Mouse (Mus musculus) neural tube, embryonic 12.5 days (tissue): ENCODE measurements at regions not wholly inside any gene's neighbourhood (a gene's known extent, or its start where the extent isn't known, plus 50 kb on each side); places are given as distances from the start of the nearest gene placed in this dataset.

Experiments used
- ATAC-seq: fragments of 200-750 bp; cut with Nextera tagmentation; 2 replicates; pipeline ENCODE4 v1.8.0; 2017; ENCODE audit warnings: low read depth, mild to moderate bottlenecking, moderate TSS enrichment, moderate library complexity; ENCODE audit not compliant: low FRiP score
- H3K27ac ChIP-seq: fragments of 300-500 bp; sonication (generic); 2 replicates; pipeline ENCODE4 v1.5.1; 2016
- H3K27me3 ChIP-seq: fragments of 300-500 bp; sonication (generic); replicated peaks from 2 replicates; pipeline ENCODE4 v1.6.1; 2016; ENCODE audit warnings: mild to moderate bottlenecking
- H3K36me3 ChIP-seq: fragments of 300-500 bp; sonication (generic); 2 replicates; pipeline ENCODE4 v1.6.1; 2016; ENCODE audit warnings: mild to moderate bottlenecking
- H3K4me1 ChIP-seq: fragments of 300-500 bp; sonication (generic); 2 replicates; pipeline ENCODE4 v1.6.1; 2016
- H3K4me2 ChIP-seq: fragments of 300-500 bp; sonication (generic); replicated peaks from 2 replicates; pipeline ENCODE4 v1.6.1; 2016; ENCODE audit warnings: mild to moderate bottlenecking
- H3K4me3 ChIP-seq: fragments of 300-500 bp; sonication (generic); 2 replicates; pipeline ENCODE4 v1.5.1; 2016
- H3K9ac ChIP-seq: fragments of 300-500 bp; sonication (generic); 2 replicates; pipeline ENCODE4 v1.6.1; 2016; ENCODE audit warnings: mild to moderate bottlenecking
- H3K9me3 ChIP-seq: fragments of 300-500 bp; sonication (generic); 2 replicates; pipeline ENCODE4 v1.6.1; 2016; ENCODE audit warnings: mild to moderate bottlenecking
- WGBS: fragments of 180-500 bp; shearing (Covaris S2); methylation state at CpG from one replicate; pipeline ENCODE4 v1.1.7; 2016; 5-methylcytosine and 5-hydroxymethylcytosine counted together

DNA sequence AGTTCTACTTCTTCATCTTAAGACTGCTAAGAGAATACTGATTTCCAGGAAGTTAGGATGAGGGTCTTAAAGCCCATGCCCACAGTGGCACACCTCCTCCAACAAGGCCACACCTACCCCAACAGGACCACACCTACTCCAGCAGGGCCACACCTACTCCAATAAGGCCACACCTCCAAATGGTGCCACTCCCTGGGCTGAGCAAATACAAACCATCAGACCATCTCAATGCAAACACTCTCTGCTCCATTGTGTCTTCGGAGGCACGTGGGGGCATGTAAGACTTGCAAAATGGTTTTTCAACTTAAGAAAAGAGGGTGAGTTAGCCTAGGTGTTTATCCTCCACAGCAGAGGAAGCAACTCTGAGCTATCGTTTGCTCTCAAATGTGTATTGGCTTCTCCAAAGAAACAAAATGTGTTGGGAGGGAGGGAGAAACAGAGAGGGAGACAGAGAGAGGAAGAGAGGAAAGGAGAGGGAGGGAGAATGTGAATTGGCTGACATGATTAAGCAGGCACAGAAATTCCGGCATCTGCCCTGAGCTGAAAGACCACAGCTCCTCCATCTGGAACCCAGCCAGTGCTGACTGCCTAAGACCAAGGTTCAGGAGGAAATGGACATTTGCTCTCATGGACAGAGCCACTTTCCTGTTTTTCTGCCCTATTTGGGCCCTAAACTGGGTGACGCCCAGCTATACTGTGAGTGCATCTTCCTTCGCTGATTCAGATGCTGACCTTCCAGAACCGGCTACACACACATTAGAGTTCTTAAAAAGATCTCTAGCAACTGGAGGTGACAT lies 356.2 kb downstream of the Ice1 start:
- WGBS, result 79% methylated on average over 7 of the region's 7 CpGs
- no peak overlapping the region for H3K9ac ChIP-seq
- H3K4me1 ChIP-seq, result peaks cover 14% of the 10 kb centered on the region; the same call in 1 of the 2 replicates
- ATAC-seq, result no peak
- H3K4me2 ChIP-seq, result no peak overlapping the region
- H3K27me3 ChIP-seq, result no peaks in the 10 kb centered on the region
- no peaks in the 10 kb centered on the region for H3K9me3 ChIP-seq
- H3K27ac ChIP-seq, result no peak overlapping the region
- H3K4me3 ChIP-seq, result no peak overlapping the region
- no peaks in the 10 kb centered on the region for H3K36me3 ChIP-seq

GRCm38 (mm10) chr13:70282731-70283130 lies 354.7 kb downstream of the Ice1 start:
- Histone ChIP-seq H3K27me3 (no peaks in the 10 kb centered on the region), H3K4me2 (no peak overlapping the region), H3K27ac (no peak overlapping the region), H3K4me1 (peaks cover 14% of the 10 kb centered on the region; the same call in 1 of the 2 replicates), H3K4me3 (no peak overlapping the region), H3K9ac (no peak overlapping the region), H3K9me3 (no peaks in the 10 kb centered on the region), H3K36me3 (no peaks in the 10 kb centered on the region)
- WGBS, result 9% methylated on average over 4 of the region's 4 CpGs
- ATAC-seq, result peak; percentile 30; the same call in 1 of the 2 replicates

DNA sequence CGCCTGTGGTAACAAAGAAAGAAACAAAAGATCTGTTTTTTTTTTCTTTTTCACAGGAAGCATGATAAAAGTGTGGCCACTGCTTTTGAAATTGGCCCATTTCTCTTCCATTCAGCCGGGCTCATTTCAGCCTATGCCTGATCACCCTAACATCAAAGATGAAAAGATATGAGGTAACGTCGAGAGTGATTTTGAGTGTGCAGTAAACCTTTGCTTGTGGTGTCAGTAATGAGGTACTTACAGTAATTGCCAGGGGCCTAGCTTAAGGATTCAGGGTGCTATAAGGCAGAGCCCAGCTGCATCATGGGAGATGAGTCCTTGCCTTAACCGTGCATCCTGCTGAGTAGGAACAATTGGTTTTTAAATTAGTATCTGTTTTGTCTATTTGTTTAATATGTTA lies 354.2 kb downstream of the Ice1 start:
- peak; percentile 63 for ATAC-seq
- H3K27me3 ChIP-seq, result no peaks in the 10 kb centered on the region
- no peaks in the 10 kb centered on the region for H3K9me3 ChIP-seq
- H3K4me3 ChIP-seq, result no peak overlapping the region
- H3K4me2 ChIP-seq, result no peak overlapping the region
- 6% methylated on average over 5 of the region's 5 CpGs for WGBS
- H3K36me3 ChIP-seq, result no peaks in the 10 kb centered on the region
- H3K4me1 ChIP-seq, result peaks cover 14% of the 10 kb centered on the region; the same call in 1 of the 2 replicates
- no peak overlapping the region for H3K27ac ChIP-seq
- no peak overlapping the region for H3K9ac ChIP-seq

- Histone ChIP-seq H3K9me3 (peaks cover under 1% of the 10 kb centered on the region; the same call in 1 of the 2 replicates), H3K4me2 (no peak overlapping the region), H3K36me3 (no peaks in the 10 kb centered on the region), H3K9ac (no peak overlapping the region), H3K27ac (no peak overlapping the region), H3K4me3 (no peak overlapping the region), H3K4me1 (no peaks in the 10 kb centered on the region), H3K27me3 (no peaks in the 10 kb centered on the region)
- 86% methylated on average over 3 of the region's 3 CpGs for WGBS
- ATAC-seq, result no peak
Measured at GRCm38 (mm10) chr13:70292713-70293112, 344.7 kb downstream of the Ice1 start.

GRCm38 (mm10) chr13:70303953-70304525 lies 333.4 kb downstream of the Ice1 start:
- H3K4me3 ChIP-seq, result no peak overlapping the region
- ATAC-seq, result peak; percentile 68; the same call in 1 of the 2 replicates
- no peaks in the 10 kb centered on the region for H3K36me3 ChIP-seq
- no peaks in the 10 kb centered on the region for H3K9me3 ChIP-seq
- H3K9ac ChIP-seq, result no peak overlapping the region
- WGBS, result 45% methylated on average over 5 of the region's 5 CpGs
- H3K27ac ChIP-seq, result no peak overlapping the region
- H3K4me1 ChIP-seq, result peaks cover 5% of the 10 kb centered on the region; the same call in 1 of the 2 replicates
- no peaks in the 10 kb centered on the region for H3K27me3 ChIP-seq
- no peak overlapping the region for H3K4me2 ChIP-seq

GRCm38 (mm10) chr13:70310516-70310915 lies 326.9 kb downstream of the Ice1 start:
- no peak overlapping the region for H3K27ac ChIP-seq
- ATAC-seq, result peak; percentile 45
- 11% methylated on average over 2 of the region's 2 CpGs for WGBS

DNA sequence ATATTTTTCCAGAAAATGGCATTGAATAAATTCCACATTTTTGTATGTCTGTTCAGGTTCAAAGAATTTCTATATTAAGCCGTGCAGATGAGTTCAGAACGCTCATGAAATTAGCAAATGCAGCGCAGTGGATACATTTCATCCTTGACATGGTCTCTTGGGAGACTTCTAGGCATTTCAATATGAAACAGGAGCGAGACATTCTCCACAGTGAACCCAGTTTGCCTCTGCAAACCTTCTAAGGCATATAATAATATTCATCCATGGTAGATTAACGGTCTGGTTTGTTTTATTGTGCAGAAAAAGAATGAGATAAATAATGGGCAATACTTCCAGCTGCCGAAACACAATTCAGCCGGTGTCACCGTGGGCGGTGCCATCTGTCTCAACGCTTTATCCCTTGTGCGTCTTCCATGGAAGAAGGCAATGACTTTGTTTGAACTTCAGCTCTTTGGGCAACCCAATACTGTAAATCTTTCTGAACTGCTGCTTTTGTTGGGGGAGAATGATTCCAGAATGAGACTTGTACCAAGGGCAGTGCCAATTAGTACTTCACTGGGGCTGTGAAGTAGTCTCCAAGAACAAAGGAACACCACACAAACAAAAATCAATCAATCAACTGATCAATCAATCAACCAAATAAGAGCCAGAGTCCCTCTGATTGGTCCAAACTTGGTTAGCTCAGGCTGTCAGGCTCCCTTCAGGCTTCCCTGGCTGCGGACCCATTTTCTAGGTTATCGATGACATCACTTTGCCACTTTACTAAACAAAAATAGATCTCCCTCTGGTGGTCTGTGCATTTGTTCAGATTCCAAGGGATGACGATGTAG lies 326.0 kb downstream of the Ice1 start:
- no peak overlapping the region for H3K4me3 ChIP-seq
- peaks cover 16% of the 10 kb centered on the region for H3K4me1 ChIP-seq
- WGBS, result 24% methylated on average over 14 of the region's 14 CpGs
- H3K9ac ChIP-seq, result no peak overlapping the region
- H3K27me3 ChIP-seq, result no peaks in the 10 kb centered on the region
- H3K27ac ChIP-seq, result peak overlapping the region; percentile 43; the same call in 1 of the 2 replicates
- no peaks in the 10 kb centered on the region for H3K9me3 ChIP-seq
- H3K36me3 ChIP-seq, result no peaks in the 10 kb centered on the region
- H3K4me2 ChIP-seq, result peak overlapping the region; percentile 12; the same call in 1 of the 2 replicates
- peak; percentile 82 for ATAC-seq

More at GRCm38 (mm10) chr13:70310516-70310915, 326.9 kb downstream of the Ice1 start:
- no peak overlapping the region for H3K4me2 ChIP-seq
- H3K4me3 ChIP-seq, result no peak overlapping the region
- no peak overlapping the region for H3K9ac ChIP-seq
- no peaks in the 10 kb centered on the region for H3K27me3 ChIP-seq
- no peaks in the 10 kb centered on the region for H3K9me3 ChIP-seq
- H3K36me3 ChIP-seq, result no peaks in the 10 kb centered on the region
- peaks cover 16% of the 10 kb centered on the region for H3K4me1 ChIP-seq

GRCm38 (mm10) chr13:70313205-70313604 lies 324.2 kb downstream of the Ice1 start:
- H3K27ac ChIP-seq, result no peak overlapping the region
- no peak overlapping the region for H3K4me3 ChIP-seq
- no peak for ATAC-seq
- H3K4me1 ChIP-seq, result peaks cover 16% of the 10 kb centered on the region
- no peaks in the 10 kb centered on the region for H3K36me3 ChIP-seq
- 61% methylated on average over 2 of the region's 2 CpGs for WGBS
- H3K27me3 ChIP-seq, result no peaks in the 10 kb centered on the region
- no peak overlapping the region for H3K9ac ChIP-seq
- H3K4me2 ChIP-seq, result no peak overlapping the region
- no peaks in the 10 kb centered on the region for H3K9me3 ChIP-seq

DNA sequence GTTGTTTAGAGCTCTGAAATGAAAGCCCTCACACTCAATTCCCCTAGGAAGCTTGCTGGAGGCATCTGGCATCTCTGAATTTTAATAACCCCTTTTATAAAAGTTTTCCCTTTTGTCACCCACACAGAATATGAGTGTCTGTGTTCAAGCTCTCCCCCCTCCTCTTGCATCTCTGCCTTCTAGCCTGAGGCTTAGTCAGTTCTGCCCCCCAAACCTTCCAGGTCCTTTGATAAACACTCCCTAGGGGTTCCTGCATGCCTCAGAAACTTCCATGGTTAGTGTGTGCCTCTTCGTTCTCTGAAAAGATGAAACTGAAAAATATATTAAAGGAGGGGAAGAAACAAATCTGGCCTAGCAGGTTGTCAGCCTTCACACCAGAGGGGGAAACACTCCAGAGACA lies 313.9 kb downstream of the Ice1 start:
- Histone ChIP-seq H3K9me3 (no peaks in the 10 kb centered on the region), H3K9ac (no peak overlapping the region), H3K36me3 (no peaks in the 10 kb centered on the region), H3K27ac (no peak overlapping the region), H3K27me3 (no peaks in the 10 kb centered on the region), H3K4me1 (no peaks in the 10 kb centered on the region), H3K4me2 (no peak overlapping the region), H3K4me3 (no peak overlapping the region)
- ATAC-seq, result no peak
- 79% methylated on average over 1 of the region's 1 CpGs for WGBS

DNA sequence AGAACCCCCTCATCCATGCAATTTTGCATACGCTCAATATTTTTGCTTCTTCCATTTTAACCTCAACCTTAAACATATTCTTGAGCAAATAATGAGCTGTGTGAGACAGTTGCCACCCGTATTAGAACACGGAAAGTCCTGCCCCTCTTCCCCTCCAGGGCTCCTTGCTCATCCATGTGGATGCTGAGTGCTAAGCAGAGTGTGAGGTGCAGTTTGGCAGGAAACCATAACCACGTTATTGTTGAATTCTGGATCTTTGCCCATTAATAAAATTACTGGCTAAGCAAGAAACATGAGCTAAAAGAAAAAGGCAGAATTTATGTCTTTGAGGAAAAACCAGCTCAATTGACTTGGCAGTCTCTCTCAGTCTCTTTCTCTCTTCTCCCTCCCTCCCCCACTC lies 301.4 kb downstream of the Ice1 start:
- H3K9me3 ChIP-seq, result no peaks in the 10 kb centered on the region
- H3K4me3 ChIP-seq, result no peak overlapping the region
- H3K27me3 ChIP-seq, result no peaks in the 10 kb centered on the region
- no peaks in the 10 kb centered on the region; the same call in 1 of the 2 replicates for H3K4me1 ChIP-seq
- no peak for ATAC-seq
- H3K9ac ChIP-seq, result no peak overlapping the region
- H3K4me2 ChIP-seq, result no peak overlapping the region
- no peaks in the 10 kb centered on the region for H3K36me3 ChIP-seq
- H3K27ac ChIP-seq, result no peak overlapping the region
- 77% methylated on average over 4 of the region's 4 CpGs for WGBS

DNA sequence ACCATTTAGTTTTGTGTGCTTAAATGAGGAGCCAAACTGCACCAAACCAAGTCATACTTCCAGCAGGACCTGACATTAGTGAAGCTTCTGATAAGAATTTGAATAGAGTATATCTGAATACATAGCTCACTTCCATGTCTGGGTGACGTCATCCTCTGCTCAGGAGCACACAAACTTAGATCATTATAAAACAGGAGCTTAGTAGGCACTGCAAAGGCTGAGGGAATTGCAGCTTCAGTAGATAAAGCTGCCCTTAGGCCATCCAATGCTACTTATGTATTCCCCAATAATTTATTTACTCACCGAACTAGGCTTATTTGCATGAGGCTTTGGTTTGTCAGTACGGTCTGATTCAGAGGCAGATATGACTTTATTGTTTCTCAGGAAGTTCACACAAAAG lies 297.0 kb downstream of the Ice1 start:
- 65% methylated on average over 3 of the region's 3 CpGs for WGBS

GRCm38 (mm10) chr13:70343191-70343734 lies 294.2 kb downstream of the Ice1 start:
- H3K27ac ChIP-seq, result no peak overlapping the region
- H3K9me3 ChIP-seq, result no peaks in the 10 kb centered on the region
- no peaks in the 10 kb centered on the region for H3K27me3 ChIP-seq
- peaks cover 3% of the 10 kb centered on the region; the same call in 1 of the 2 replicates for H3K4me1 ChIP-seq
- no peaks in the 10 kb centered on the region for H3K36me3 ChIP-seq
- WGBS, result 89% methylated on average over 1 of the region's 1 CpGs
- no peak overlapping the region for H3K9ac ChIP-seq
- H3K4me3 ChIP-seq, result no peak overlapping the region
- H3K4me2 ChIP-seq, result no peak overlapping the region
- no peak for ATAC-seq

More for the DNA sequence above, 297.0 kb downstream of the Ice1 start:
- H3K4me1 ChIP-seq, result peaks cover 3% of the 10 kb centered on the region; the same call in 1 of the 2 replicates
- no peaks in the 10 kb centered on the region for H3K27me3 ChIP-seq
- H3K4me2 ChIP-seq, result no peak overlapping the region
- no peaks in the 10 kb centered on the region for H3K36me3 ChIP-seq
- no peaks in the 10 kb centered on the region for H3K9me3 ChIP-seq
- no peak overlapping the region for H3K4me3 ChIP-seq
- ATAC-seq, result no peak
- H3K9ac ChIP-seq, result no peak overlapping the region
- H3K27ac ChIP-seq, result no peak overlapping the region
